Mouse (Mus musculus): ENCODE data around the gene Rad51b.

GRCm38 (mm10) chr12:79326236-79326635 lies 29.2 kb downstream of the Rad51b start:
- TF ChIP-seq MAX (IDR thresholded peaks at IDR 0.05; ENCODE audit: low read length) (no peak), CTCF (conservative IDR thresholded peaks at IDR 0.05 in 1 of 2, IDR thresholded peaks at IDR 0.05 in 1 of 2; ENCODE audit: low read depth in 2 of 2, low read length in 2 of 2) (no peak), POLR2A (IDR thresholded peaks at IDR 0.05; ENCODE audit: low read depth, low read length) (no peak), RCOR1 (conservative IDR thresholded peaks at IDR 0.05; ENCODE audit: low read depth, low read length) (no peak), HCFC1 (IDR thresholded peaks at IDR 0.05; ENCODE audit: low read depth, low read length) (no peak)
